Mouse (Mus musculus) leukemia stem cell, adult 10-12 weeks (primary cell): ENCODE data around the gene Gm9. TPM values are rescaled to one million over a fixed set of nuclear protein-coding genes. Genes with fewer than 3 reads are reported as not detected.

ENCODE experiments used
- polyA plus RNA-seq: library from polyadenylated mRNA; stranded (reverse); fragments of >175 nt; gene quantifications from 2 replicates; pipeline ENCODE4 v1.2.3, GENCODE M21; 2012; ENCODE audit warnings: low replicate concordance

Gene Gm9
- not detected in 2 replicates for polyA plus RNA-seq

GRCm38 (mm10) chrX:37210941-37211340 lies at the start of gene Gm9:
Gene Gm9 (minus strand): TSS chrX:37211041.

GRCm38 (mm10) chrX:37249619-37250018 lies 38.8 kb upstream of the Gm9 start, which contains the start of gene Rhox3a:
Gene Rhox3a (plus strand): TSS chrX:37249919.

GRCm38 (mm10) chrX:37244676-37245075 lies 33.8 kb upstream of the Gm9 start, which contains the start of gene Rhox2a:
Gene Rhox2a (plus strand): TSS chrX:37244976.

GRCm38 (mm10) chrX:37222158-37222557 lies 11.3 kb upstream of the Gm9 start, which contains the start of gene Rhox1:
Gene Rhox1 (minus strand): TSS chrX:37222258.

GRCm38 (mm10) chrX:37191105-37191743 lies 19.6 kb downstream of the Gm9 start, which contains the start of the genes Ndufa1 and Rnf113a1:
Gene Ndufa1 (minus strand): TSS chrX:37191163.
Gene Rnf113a1 (plus strand): TSS chrX:37191245.

GRCm38 (mm10) chrX:37168742-37169141 lies 42.1 kb downstream of the Gm9 start, which contains the start of gene Akap14:
Gene Akap14 (minus strand): TSS chrX:37168842.

Other genes with a start within 250 kb of the Gm9 start
- 2.4 and 2.7 TPM in 2 replicates for gene Sept6, start 219.2 kb downstream of the Gm9 start, polyA plus RNA-seq
- not detected in 2 replicates for gene Sowahd, start 162.2 kb downstream of the Gm9 start, polyA plus RNA-seq
- 55.0 and 262 TPM in 2 replicates for gene Rpl39, start 125.6 kb downstream of the Gm9 start, polyA plus RNA-seq
- gene Upf3b, start 100.7 kb downstream of the Gm9 start, polyA plus RNA-seq = 0.30 and 3.8 TPM in 2 replicates
- gene Nkap, start 84.2 kb downstream of the Gm9 start, polyA plus RNA-seq = 14.8 and 19.1 TPM in 2 replicates
- gene Akap14, start 42.2 kb downstream of the Gm9 start, polyA plus RNA-seq = not detected in 2 replicates
- gene Ndufa1, start 19.9 kb downstream of the Gm9 start, polyA plus RNA-seq = 30.7 and 109 TPM in 2 replicates
- gene Rnf113a1, start 19.8 kb downstream of the Gm9 start, polyA plus RNA-seq = 1.7 and 2.7 TPM in 2 replicates
- not detected in 2 replicates for gene Rhox1, start 11.2 kb upstream of the Gm9 start, polyA plus RNA-seq
- not detected in 2 replicates for gene Rhox2a, start 33.9 kb upstream of the Gm9 start, polyA plus RNA-seq
- gene Rhox3a, start 38.9 kb upstream of the Gm9 start, polyA plus RNA-seq = not detected in 2 replicates
- not detected in 2 replicates for gene Rhox4a, start 54.3 kb upstream of the Gm9 start, polyA plus RNA-seq
- not detected in 2 replicates for gene Rhox3a2, start 169.0 kb upstream of the Gm9 start, polyA plus RNA-seq
- gene Rhox4a2, start 179.8 kb upstream of the Gm9 start, polyA plus RNA-seq = not detected in 2 replicates
- not detected in 2 replicates for gene Rhox2b, start 201.0 kb upstream of the Gm9 start, polyA plus RNA-seq
- not detected in 2 replicates for gene Rhox4b, start 221.5 kb upstream of the Gm9 start, polyA plus RNA-seq
- not detected in 2 replicates for gene Rhox2c, start 242.6 kb upstream of the Gm9 start, polyA plus RNA-seq
- not detected in 2 replicates for gene Rhox3c, start 247.5 kb upstream of the Gm9 start, polyA plus RNA-seq